Mouse (Mus musculus) cerebellum, adult 11 months (tissue): ENCODE measurements around the gene Cap1.

Experiments
- DNase-seq: peaks from one replicate; pipeline ENCODE4 v3.0.0; 2022

Cap1 gene

DNA sequence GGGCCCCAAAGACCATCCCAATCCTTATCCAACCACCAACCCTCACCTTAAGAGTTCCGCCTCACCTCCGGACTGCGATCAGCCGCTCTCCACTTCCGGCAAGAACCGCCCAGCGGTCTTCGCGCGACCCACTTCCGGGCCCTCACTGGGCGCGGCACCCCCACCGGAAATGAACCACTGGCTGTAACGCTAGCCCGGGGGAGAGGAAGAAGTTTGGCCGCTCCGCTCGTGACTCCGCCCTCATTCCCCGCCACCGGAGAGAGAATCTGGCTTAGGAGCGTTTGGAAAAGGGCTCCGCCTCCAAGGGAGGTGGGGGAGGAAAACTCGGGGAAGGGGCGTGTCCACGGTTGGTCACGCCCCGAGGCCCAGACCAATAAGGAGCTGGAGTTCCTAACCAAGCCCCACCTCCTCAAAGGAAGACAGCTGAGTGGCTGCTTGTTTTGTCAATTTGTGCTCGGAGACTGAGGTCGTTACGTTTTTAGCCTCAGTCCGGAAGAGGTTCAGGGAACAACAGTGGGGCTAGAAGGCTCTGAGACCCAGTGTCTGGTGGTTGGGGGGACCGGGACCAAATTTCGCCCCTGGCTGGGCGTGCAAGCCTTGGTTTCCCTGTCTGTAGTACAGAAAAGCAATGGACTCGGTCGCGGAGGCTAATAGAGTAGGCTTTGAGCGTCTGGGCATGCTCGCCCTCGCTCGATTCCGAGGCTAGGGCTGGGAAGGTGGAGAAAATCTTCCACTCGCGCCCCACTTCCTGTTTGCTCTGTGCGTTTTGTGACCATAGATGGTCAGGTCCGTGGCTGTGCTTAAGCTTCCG lies at the start of gene Cap1:
TSS of gene Cap1 (minus strand) at position 289 of the 811 bp plus-strand sequence.
- DNase-seq, result peak; percentile 97

DNA sequence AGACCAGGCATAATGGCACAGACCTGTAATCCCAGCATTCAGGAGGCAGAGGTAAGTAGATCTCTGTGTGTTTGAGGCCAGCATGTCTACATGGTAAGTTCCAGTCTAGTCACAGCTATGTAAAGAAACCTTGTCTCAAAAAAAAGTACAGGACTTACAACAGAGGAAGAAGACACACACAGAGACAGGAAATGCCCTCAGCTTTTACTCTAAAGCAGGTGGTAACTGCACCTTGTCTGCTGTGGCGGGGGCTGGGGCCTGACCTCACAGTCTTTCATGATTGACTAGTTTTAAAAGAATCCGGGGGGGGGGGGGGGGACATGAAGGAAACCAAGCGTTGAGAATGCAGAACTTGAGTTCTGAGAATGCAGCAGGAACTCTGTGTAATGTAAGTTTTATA lies 48.0 kb upstream of the Cap1 start:
- DNase-seq, result no peak

DNA sequence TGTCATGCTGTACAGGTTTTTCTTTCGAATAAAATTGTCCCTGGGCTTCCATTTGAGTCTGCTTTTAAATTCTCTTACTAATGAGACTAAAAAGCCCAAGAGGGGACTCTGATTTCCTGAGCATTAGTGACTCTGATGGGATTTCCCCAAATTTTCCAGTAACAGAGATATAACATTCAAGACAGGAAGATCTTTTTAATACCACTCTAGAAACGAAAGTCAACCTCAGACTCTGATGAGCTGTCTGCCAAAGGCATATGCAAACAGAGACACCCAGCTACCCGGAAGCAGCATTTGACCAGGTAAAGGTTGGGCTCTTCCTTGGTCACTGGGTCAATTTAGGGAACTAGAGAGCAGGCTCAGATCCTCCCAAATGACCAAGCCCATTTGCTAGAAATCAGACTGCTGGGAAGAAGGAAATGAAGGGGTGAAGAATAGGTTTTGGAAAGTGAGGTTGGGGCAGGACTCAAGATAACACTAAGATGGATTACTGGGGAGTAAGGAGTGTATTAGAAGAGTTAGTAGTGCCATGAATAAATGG lies 47.3 kb upstream of the Cap1 start:
- DNase-seq, result no peak

DNA sequence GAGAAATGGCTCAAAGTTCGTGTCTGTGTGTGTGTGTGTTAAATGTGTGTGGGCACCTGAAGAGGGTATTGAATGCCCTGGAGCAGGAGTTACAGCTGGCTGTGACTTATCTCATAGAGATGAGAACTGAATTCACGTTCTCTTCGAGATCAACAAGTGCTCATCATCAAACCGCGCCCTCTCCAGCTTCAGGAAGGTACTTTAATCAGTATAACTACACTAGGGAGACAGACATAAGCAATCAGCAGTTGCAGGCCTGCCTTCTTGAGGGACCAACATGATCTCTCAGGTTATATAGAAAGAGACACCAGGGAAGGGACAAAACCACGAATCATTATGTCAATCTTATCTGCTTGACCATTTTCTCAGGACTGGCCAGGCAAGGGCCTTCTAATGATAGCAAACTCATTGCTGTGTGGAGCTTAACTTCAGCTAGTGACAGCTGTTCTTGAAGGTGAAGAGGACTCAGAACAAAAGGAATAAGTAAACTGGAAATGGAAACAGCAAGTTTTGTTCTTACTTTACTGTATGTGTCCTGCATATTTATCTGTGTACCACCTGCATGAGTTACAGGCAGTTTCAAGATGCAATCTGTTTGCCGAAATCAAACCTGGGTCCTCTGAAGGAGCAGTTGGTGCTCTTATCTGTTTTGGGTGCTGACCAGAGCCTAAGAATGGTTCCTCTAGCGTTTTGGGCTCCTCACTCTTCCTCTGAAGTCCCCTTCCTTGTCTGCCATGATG lies 46.6 kb upstream of the Cap1 start:
- DNase-seq, result no peak

DNA sequence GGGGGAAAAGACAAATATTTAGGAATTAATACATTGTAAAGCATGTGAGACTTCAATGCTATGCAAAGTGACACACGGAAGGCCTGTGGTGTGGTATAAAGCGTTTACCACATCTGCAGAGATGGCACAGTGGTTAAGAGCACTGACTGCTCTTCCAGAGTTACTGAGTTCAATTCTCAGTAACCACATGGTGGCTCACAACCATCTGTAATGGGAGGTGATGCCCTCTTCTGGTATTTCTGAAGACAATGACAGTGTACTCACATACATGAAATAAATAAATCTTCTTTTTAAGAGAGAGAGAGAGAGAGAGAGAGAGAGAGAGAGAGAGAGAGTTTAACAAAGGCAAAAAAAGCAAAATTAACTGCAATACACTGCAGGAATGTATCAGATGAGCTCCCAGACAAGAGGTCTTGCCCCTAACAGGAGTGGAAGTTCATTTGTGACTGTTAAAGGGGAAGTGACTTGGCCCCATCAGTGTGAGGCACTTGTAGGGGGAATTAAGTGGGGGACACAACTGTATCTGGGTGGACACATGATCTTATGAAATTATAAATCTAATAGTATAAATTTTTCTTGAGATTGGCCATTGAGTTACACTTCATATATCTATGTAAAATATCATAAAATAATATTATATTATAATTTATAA lies 45.2 kb upstream of the Cap1 start:
- DNase-seq, result no peak

DNA sequence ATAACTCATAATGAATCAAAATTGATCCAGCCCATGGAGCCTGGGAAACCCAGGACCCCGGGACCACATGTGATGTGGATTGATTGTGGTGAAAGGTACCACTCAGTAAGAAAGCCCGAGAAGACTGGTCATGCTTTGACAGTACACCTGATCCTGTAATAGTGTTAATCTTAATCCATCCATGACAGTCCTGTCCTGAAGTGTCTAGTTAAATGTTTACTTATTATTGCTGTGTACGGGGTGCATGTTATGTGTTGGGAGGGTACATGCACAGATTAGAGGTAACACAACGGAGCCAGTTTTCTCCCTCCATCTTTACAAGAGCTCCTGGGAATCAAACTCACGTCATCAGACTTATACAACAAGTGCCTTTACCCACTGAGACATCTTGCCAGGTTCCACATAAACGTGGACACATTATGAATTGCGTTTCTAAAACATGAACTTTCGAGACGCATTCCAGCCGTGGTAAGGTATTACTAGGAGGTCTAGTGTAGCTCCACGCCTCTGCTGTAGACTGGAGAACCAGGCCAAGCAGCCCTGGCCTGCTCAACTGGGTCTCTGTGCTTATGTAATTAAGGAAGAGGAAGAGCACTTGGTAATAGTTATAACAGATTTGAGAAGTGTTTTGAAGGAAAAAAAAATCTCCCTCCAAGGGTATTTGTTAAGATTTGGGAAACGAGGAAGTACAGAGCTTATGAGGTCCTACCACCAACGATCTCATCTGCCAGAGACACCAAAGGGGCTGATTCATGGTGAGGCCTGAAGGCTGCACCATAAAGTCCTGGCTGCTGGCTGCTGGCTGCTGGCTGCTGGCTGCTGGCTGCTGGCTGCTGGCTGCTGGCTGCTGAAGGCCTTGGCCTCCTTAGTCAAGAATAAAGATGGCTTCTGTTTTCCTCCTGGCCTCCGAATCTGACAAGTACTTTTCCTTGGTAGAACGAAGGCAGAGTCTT lies 37.8 kb upstream of the Cap1 start:
- DNase-seq, result no peak

DNA sequence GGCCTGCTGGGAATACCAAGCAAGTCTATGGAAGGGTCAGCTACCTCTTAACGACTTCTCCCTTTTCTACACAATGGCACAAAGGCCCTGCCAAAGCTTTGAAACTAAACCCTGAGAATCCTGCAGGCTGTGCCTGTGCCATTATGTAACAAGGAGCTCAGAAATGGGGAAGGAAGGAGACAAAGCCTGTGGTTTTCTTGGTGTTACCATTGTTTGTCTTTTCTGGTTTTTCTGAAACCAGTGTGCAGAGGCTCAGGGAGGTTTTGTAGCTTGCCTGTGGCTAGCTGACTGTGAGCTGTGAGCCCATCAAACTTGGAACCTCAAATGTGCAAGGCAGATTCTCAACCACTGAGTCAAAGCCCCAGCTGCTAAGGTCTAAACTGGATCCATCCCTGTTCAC lies 37.0 kb upstream of the Cap1 start:
- no peak for DNase-seq

DNA sequence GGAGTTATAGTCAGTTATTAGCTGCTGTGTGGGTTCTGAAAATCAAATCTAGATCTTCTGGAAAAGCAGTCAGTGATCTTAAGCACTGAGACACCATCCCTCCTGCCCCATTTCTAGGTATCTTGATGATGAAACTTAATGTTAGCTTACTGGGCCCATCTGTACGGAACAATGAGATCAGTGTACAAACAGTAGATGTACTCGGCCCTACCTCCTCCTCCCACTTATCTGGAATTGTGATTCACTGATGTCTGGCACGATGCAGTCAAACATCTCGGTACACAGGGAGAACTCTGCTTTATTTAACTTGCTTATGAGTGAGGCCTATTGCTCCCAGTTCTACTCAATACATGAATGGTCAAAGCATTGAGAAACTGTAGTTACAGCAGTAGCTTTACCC lies 30.1 kb upstream of the Cap1 start:
- no peak for DNase-seq

DNA sequence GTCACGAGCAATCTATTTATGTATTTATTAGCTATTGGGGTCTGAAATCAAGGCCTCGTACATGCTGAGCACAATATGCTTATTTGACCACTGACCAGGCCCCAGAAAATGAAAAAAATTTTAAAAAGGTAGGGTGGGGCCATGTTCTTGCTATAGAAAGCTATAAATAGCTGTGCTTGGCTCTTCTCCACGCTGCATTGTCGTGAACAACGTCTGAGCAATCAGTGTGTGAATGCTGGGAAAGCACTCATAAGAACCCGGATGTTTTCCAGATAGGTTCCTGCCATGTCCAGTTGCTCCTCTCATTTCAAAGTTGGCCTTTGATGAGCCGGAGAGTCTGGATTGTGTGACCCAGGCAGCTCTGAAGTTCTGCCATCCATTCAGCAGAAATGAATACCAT lies 28.3 kb upstream of the Cap1 start:
- no peak for DNase-seq

DNA sequence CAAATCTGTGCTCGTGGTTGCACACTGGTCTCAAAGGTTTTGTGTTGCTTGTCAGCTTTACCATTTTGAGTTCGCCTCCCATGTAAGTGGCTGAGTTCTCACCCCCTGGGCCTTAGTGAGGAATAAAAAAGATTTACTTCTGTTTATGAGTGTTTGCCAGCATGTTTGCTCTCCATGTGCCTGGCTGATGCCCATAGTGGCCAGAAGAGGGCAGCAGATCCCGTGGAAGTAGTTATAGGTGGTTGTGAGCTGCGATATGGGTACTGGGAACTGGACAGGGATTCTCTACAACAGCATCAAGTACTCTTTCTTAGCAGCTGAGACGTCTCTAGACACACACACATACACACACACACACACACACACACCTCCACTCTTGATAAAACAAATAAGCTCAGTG lies 26.8 kb upstream of the Cap1 start:
- DNase-seq, result no peak

DNA sequence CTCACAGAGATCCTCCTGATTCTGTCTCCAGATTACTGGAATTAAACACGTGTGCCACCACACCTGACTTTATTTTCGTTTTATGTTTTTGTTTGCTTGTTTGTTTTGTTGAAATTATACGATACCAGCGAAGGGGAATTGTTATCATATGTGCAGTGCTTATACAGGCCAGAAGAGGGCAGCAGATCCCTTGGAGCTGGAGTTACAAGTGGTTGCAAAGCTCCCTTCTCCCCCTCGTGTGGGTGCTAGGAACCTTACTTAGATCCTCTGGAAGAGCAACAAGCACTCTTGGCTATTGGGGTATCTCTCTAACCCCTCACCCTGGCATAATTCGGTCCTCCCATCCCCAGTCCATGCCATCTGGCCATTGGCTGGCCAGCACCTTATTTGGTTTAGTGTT lies 24.7 kb upstream of the Cap1 start:
- no peak for DNase-seq

DNA sequence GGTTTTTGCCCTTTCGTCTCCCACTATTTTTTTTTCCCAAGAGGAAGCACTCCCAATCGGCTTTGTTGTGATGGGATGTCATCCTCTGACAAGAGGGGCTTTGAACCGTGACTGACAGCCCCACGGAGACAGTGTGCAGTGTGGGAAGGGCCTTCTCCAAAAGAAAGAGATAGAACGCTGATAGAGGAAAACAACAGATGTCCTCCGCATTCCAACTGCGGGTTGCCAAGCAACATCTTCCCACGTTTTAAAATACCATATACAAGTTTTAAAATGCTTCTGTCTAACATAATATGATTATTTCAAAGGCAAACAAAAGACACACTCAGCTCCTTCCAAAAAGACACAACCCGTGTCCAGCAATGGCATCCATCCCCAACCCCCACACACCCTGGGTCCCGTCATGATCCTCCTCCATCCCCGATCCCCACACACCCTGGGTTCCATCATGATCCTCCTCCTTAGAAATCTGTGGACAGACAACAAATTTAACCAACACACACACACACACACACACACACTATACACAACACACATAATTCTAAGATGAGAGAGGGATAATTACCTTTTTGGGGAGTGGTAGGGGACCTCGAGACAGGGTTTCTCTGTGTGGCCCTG lies 23.8 kb upstream of the Cap1 start:
- no peak for DNase-seq

DNA sequence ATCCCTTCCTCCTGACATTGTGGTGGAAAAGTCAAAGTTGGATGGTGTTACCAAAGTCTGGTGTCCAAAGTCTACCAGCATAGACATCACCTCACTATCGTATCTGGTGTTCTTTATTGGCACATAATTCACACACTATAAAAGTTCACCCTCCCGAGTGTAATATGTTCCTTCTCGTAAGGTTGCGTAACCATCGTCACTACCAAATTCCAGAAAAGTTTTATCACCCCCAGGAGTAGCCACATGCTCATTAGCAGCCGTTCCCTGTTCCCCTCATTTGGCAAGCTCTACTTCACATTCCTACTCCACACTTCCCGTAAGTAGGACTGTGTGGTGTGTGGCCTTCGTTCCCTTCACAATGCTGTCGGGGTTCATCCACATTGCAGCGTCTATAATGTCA lies 19.5 kb upstream of the Cap1 start:
- no peak for DNase-seq

DNA sequence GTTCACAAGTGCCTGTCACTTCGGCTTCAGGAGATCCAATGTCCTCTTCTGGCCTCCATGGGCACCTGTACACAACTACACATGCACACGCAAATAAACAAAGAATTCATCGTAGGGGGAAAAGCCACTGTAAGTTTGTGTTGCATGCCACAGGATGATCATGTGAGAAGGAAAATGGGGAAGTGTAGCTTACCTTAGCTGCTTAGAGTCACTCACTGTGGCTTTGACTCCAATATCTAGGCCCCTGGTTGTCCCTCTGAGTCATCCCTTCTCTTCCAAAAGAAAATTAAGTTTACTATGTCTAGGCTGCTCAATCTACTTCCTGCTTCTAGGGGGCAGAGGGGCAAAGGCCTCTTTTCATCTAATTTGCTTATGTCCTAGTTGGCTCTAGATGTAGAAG lies 17.9 kb upstream of the Cap1 start:
- no peak for DNase-seq

DNA sequence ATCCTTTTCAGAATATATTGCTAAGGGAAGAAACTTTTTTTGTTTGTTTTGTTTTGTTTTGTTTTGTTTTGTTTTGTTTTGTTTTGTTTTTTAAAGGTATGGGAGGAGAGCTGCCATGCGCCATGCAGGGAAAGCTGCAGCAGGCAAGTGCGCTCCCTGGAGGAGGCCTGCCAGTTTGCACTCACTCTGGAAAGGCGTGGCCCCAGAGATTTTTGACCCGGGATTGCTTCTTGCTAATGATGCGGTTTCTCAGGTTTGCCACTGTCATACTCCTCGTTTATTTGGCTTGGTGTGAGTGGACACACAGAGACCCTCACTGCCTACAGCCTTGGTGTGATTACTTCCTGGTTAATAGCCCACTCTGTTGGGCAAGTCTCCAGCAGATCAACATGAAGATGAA lies 16.3 kb upstream of the Cap1 start:
- DNase-seq, result no peak

DNA sequence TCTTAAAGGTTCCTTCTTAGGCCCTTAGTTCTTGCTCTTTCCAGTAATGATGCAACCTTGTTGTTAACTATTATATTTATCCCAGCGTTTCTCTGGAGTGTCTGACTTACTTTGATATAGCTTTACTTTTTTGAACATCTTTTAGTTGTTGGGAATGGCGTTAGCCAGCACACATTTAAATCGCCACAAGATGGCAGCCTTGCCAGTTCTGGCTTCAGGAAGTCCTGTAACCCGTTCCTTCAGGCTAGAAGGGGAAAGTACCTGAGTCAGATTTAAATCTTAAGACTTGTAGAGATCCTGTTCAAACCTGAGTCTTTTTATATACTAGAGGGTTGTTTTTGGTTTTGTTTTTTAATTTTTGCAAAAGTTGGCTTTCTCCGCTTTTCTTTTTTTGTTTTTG lies 12.5 kb upstream of the Cap1 start:
- peak; percentile 48 for DNase-seq

DNA sequence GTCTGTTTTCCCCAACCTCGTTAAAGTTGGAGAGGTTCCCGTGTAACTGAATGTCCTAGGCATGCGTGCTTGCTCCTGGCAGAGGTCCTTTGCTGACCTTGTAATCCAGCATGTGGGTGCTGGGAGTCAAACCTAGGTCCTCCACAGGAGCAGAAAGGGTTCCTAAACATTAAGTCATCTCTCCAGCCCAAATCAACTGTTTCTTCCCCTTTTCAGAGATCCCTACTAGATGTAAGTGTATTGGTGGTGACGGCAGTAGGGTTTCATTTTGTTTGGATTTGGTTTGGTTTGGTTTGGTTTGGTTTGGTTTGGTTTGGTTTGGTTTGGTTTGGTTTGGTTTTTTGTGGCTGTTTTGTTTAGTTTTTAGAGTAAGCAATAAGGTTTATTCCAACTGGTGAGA lies 11.9 kb upstream of the Cap1 start:
- no peak for DNase-seq

DNA sequence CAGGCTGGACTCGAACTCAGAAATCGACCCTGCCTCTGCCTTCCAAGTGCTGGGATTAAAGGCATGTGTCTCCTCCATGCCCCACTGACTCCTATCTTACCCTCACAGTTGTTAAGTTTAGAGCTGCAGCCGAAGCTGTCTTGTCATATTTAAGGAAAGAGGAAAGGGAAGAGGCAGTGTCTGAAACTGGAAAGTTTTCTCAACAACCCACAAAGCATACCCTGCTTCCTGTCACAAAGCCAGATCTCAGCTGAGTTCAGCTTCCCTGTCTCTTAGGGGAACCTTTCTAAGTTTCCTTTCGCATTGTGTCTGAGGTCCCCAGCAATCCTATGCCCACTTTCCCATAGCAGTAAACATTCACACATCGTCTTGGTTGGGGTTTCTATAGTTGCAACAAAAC lies 6.3 kb upstream of the Cap1 start:
- DNase-seq, result no peak

DNA sequence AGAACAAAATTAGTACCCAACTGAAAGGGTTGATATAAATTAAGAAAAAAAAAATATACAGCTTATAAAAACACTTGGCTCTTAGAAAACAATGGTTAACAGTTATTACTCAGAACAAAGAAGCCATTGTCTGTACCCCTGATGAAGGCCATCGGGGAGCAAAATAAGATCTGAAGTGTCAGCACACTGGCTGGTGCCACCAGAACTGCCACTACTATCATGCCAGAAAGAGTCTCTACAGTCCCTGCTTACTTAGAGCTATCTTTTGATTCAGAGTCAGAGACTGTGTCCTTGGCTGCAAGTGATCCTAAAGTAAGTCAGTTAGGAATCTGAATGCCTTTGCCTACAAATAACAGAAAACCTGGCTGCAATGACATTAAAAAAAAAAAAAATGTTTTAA lies 5.7 kb upstream of the Cap1 start:
- DNase-seq, result no peak

DNA sequence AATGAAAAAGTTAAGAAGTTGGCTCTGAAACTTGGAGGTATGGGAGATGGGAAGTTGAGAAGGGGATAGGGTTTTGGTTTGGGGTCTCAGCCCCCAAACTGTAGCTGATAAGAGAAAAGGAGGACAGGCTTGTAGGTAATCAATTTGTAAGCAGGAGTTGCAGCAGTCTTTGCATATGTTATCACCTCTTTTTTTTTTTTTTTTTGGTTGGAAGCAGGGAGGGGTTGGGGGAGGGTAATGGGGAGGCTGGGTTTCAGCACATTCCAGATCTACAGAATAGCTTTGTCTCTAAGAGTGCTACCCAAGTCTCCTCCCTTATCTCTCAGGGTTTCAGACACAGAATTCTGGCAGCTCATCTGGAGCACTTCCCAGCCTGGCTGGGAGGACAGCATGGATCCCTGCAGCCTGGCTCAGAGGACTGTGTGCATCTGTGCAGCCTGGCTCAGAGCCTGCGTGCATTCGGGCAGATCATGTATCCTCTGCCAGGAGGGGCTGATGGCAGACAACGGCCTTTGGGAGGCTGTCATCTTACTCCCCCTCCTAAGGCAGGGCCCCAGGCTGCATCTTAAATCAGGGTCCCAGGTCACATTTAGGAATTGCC lies 5.1 kb upstream of the Cap1 start:
- peak; percentile 93 for DNase-seq

DNA sequence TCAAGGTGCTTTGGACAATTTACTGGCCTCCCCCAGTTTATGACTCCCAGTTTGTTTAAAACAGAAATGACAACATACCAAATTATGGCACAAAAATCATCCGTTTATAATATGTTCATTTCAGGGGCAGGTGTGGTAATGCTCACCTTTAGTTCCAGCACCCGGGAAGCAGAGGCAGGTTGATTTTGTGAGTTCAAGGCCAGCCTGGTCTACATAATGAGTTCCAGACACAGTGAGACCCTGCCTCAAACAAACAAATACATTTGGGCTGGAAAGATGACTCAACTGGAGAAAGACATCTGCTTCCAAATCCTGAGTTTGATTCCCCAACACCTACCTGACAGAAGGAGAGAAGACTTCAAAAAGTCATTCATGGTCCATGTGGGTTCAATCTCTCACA lies 1.5 kb upstream of the Cap1 start:
- no peak for DNase-seq
